Mouse (Mus musculus) hindbrain, embryonic 12.5 days (tissue): ENCODE data around the gene Mill1. TPM values are rescaled to one million over a fixed set of nuclear protein-coding genes. Genes with fewer than 3 reads are reported as not detected.
"Not testable (repeated sequence)": the region's sequence is repeated elsewhere in the genome, so short reads cannot be mapped to it uniquely, and the experiment has no call there.

Experiments
- ATAC-seq: fragments of 200-750 bp; cut with Nextera tagmentation; 2 replicates; pipeline ENCODE4 v1.8.0; 2017; ENCODE audit warnings: moderate TSS enrichment; ENCODE audit not compliant: low FRiP score
- H3K27ac ChIP-seq: fragments of 300-500 bp; sonication (generic); 2 replicates; pipeline ENCODE4 v1.5.1; 2016; ENCODE audit warnings: mild to moderate bottlenecking
- H3K27me3 ChIP-seq: fragments of 300-500 bp; sonication (generic); 2 replicates; pipeline ENCODE4 v1.6.1; 2016; ENCODE audit warnings: mild to moderate bottlenecking
- H3K36me3 ChIP-seq: fragments of 300-500 bp; sonication (generic); 2 replicates; pipeline ENCODE4 v1.6.1; 2016; ENCODE audit warnings: mild to moderate bottlenecking
- H3K4me1 ChIP-seq: fragments of 300-500 bp; sonication (generic); 2 replicates; pipeline ENCODE4 v1.6.1; 2016
- H3K4me2 ChIP-seq: fragments of 300-500 bp; sonication (generic); replicated peaks from 2 replicates; pipeline ENCODE4 v1.6.1; 2016; ENCODE audit warnings: mild to moderate bottlenecking
- H3K4me3 ChIP-seq: fragments of 300-500 bp; sonication (generic); 2 replicates; pipeline ENCODE4 v1.5.1; 2016; ENCODE audit warnings: mild to moderate bottlenecking
- H3K9ac ChIP-seq: fragments of 300-500 bp; sonication (generic); 2 replicates; pipeline ENCODE4 v1.6.1; 2016; ENCODE audit warnings: mild to moderate bottlenecking, moderate library complexity
- H3K9me3 ChIP-seq: fragments of 300-500 bp; sonication (generic); replicated peaks from 2 replicates; pipeline ENCODE4 v1.6.1; 2016; ENCODE audit warnings: mild to moderate bottlenecking
- WGBS: fragments of 180-500 bp; shearing (Covaris S2); methylation state at CpG from one replicate; pipeline ENCODE4 v1.1.7; 2016; 5-methylcytosine and 5-hydroxymethylcytosine counted together
- polyA plus RNA-seq: library from polyadenylated mRNA; unstranded; fragments of >200 nt; fragmentation: Nextera tagmentation; extraction: Ambion mirVana; gene quantifications from 2 replicates; pipeline ENCODE4 v1.2.1, GENCODE M21; 2016

Gene Mill1
- polyA plus RNA-seq: not detected in 2 replicates

DNA sequence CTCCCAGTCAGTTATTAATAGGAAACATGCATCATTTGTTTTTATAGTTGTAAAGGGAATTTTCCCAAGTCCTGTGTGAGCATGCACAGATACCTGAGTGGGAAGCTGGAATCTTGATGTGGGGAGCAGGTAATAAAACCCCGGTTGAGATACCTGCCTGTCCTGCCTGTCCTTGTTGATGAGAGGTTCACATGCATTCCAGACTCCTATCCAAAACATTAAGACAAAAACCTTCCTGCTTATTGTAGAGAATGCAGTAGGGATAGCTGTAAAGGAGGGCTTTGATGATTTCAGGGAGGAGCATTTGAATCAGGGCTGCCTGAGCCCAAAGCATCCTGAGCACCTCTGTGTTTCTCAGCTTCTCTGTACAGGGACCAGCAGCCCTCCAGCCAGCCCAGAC is at the start of gene Mill1:
TSS of gene Mill1 (plus strand) at position 301 of the 400 bp plus-strand sequence.
- WGBS: 74% methylated on average over 1 of the region's 1 CpGs
- Histone ChIP-seq H3K4me1 (no peaks in the 10 kb centered on the region), H3K27me3 (no peaks in the 10 kb centered on the region), H3K4me3 (no peak within 1 kb of the TSS), H3K4me2 (no peak within 1 kb of the TSS), H3K9me3 (peaks cover 12% of the 10 kb centered on the region), H3K9ac (no peak within 1 kb of the TSS), H3K27ac (no peak within 1 kb of the TSS), H3K36me3 (no peaks in the 10 kb centered on the region)
- ATAC-seq: no peak

DNA sequence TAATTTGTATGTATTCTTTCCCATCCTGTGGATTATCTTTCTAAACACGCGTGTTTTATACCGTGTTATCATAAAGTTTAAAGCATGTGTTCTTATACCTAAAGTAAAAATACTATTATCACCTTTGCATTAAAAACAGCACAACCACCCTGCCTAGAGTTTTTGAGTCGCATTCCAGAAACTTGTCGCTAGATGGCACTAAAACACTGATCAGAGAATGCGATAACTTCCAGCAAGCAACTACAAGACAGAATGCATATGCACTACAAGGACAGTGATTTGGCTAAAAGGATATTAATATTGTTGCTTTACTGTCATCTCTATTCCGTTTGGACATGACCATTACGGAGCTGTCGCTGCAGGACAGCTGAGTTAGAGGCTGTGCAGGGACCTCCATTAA is 34.2 kb upstream of the Mill1 start:
- H3K27ac ChIP-seq: no peak overlapping the region
- ATAC-seq: no peak
- no peaks in the 10 kb centered on the region for H3K36me3 ChIP-seq
- H3K9ac ChIP-seq: no peak overlapping the region
- H3K4me2 ChIP-seq: no peak overlapping the region
- WGBS: 14% methylated on average over 9 of the region's 9 CpGs
- no peak overlapping the region for H3K4me3 ChIP-seq
- H3K9me3 ChIP-seq: peaks cover 14% of the 10 kb centered on the region
- H3K4me1 ChIP-seq: no peaks in the 10 kb centered on the region
- H3K27me3 ChIP-seq: no peaks in the 10 kb centered on the region

DNA sequence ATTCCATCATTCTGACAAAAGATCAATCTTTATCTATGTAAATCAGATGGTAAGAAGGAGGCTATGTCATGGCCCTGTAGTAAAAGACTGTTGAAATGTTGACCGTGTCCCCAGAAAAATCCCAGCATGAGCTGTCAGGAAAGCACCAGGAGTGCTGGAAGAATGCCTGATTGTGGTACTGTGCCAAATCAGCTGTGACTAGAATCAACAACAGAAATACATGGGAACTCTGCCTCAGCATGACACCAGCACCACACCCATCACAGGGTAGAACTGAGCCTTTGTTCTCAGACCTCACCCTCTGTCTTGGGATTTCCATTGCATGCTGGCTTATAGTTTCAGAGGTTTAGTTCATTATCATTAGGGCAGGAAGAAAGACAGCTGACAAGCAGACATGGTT is 30.4 kb upstream of the Mill1 start:
- no peak overlapping the region for H3K4me3 ChIP-seq
- no peaks in the 10 kb centered on the region for H3K36me3 ChIP-seq
- no peak for ATAC-seq
- H3K4me2 ChIP-seq: no peak overlapping the region
- H3K9me3 ChIP-seq: peaks cover 25% of the 10 kb centered on the region
- no peak overlapping the region for H3K27ac ChIP-seq
- H3K27me3 ChIP-seq: no peaks in the 10 kb centered on the region
- no peak overlapping the region for H3K9ac ChIP-seq
- no peaks in the 10 kb centered on the region for H3K4me1 ChIP-seq
- 58% methylated on average over 1 of the region's 1 CpGs for WGBS

DNA sequence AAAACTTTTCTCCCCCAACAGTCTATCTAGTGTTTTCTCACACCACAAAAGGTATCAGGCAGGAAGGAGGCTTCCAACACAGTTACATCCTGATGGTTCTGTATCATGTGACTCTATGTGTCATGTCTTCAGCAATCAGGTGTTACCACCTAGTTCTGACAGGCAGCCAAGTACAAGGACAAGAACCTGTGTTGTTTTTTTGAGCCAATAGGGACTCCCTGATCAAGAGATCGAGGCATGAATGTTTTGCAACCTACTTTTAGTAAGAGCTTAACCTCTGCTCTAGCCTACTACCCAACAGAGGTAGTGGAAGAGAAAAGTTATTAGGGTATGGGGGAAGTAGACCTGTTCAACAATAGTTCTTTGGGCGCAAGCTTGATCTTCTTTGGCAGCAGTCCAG is 6.6 kb upstream of the Mill1 start:
- ATAC-seq: no peak
- H3K9me3 ChIP-seq: peaks cover 23% of the 10 kb centered on the region; the same call in 1 of the 2 replicates
- 73% methylated on average over 2 of the region's 2 CpGs for whole genome bisulfite sequencing
- H3K4me3 ChIP-seq: no peak overlapping the region
- H3K4me2 ChIP-seq: no peak overlapping the region
- no peak overlapping the region for H3K9ac ChIP-seq
- no peak overlapping the region for H3K27ac ChIP-seq
- H3K36me3 ChIP-seq: no peaks in the 10 kb centered on the region
- no peaks in the 10 kb centered on the region for H3K27me3 ChIP-seq
- no peaks in the 10 kb centered on the region for H3K4me1 ChIP-seq

DNA sequence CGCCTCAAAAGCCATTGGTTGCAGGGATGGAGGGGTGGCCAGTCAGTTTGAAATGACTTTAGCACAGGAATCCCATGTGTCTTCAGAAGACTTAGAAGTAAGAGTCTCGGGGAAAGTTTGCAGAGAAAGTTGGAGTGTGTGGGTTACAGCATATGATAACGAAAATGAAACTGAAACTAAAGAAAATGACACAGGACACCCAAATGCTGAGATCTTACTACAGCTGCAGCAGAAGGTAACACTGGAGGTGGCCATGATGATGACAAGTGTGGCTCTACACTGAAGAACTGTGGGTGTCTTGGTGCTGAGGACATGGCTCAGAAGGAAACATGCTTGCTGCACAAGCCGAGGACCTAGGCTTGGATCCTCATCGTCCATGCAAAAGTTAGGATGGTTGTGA is 3.9 kb upstream of the Mill1 start:
- ATAC-seq: no peak
- WGBS: 85% methylated on average over 5 of the region's 5 CpGs
- no peak overlapping the region for H3K9ac ChIP-seq

DNA sequence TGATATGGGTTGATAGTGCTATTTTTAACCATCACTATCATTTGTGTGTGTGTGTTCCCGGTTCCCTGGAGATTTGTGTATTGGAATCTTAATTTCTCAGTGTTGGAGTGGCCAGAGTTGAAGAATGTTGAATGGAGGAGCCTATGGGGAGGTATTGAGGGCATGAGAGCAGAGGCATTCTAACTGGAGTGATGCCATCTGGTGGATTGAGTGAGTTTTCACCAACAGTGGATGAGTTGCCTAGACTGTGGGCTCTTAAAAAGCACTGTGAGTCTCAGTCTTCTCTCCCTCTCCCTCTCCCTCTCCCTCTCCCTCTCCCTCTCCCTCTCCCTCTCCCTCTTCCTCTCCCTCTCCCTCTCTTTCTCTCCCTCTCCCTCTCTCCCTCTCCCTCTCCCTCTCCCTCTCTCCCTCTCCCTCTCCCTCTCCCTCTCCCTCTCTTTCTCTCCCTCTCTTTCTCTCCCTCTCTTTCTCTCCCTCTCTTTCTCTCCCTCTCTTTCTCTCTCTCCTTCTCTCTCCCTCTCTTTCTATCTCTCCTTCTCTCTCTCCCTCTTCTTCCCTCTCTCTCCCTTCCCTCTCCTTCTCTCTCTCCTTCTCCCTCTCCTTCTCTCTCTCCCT is 1.1 kb upstream of the Mill1 start:
- H3K27me3 ChIP-seq, H3K27ac ChIP-seq, H3K9ac ChIP-seq, H3K36me3 ChIP-seq, H3K4me1 ChIP-seq, ATAC-seq, H3K4me3 ChIP-seq, H3K4me2 ChIP-seq: not testable (repeated sequence)
- 53% methylated on average over 1 of the region's 1 CpGs for WGBS
- H3K9me3 ChIP-seq: peaks cover 12% of the 10 kb centered on the region

More for the DNA sequence above, 3.9 kb upstream of the Mill1 start:
- H3K4me1 ChIP-seq: no peaks in the 10 kb centered on the region
- H3K27me3 ChIP-seq: no peaks in the 10 kb centered on the region
- no peak overlapping the region for H3K27ac ChIP-seq
- peaks cover 20% of the 10 kb centered on the region; the same call in 1 of the 2 replicates for H3K9me3 ChIP-seq
- H3K36me3 ChIP-seq: no peaks in the 10 kb centered on the region
- H3K4me2 ChIP-seq: no peak overlapping the region
- no peak overlapping the region for H3K4me3 ChIP-seq

DNA sequence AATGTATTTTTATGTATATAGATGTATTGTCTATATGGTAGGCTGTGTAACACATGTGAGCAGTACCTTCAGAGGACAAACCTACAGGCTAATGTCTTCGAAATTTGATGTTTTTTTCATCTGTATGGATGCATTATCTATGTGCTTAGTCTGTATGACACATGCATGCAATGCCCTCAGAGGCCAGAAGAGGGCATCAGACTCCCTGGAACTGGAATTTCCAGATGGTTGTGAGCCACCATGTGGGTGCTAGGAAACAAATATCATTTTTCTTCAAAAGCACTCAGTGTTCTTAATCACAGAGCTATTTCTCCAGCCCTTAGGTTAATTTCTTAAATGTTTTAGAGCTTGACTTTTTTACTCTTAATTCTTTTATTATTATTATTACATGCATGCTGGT is 15.1 kb downstream of the Mill1 start:
- H3K4me1 ChIP-seq: no peaks in the 10 kb centered on the region
- ATAC-seq: no peak
- H3K27me3 ChIP-seq: no peaks in the 10 kb centered on the region
- 45% methylated on average over 1 of the region's 1 CpGs for WGBS
- no peak overlapping the region for H3K4me3 ChIP-seq
- H3K9ac ChIP-seq: no peak overlapping the region
- H3K9me3 ChIP-seq: peaks cover 35% of the 10 kb centered on the region
- no peak overlapping the region for H3K4me2 ChIP-seq
- no peak overlapping the region for H3K27ac ChIP-seq
- H3K36me3 ChIP-seq: no peaks in the 10 kb centered on the region

DNA sequence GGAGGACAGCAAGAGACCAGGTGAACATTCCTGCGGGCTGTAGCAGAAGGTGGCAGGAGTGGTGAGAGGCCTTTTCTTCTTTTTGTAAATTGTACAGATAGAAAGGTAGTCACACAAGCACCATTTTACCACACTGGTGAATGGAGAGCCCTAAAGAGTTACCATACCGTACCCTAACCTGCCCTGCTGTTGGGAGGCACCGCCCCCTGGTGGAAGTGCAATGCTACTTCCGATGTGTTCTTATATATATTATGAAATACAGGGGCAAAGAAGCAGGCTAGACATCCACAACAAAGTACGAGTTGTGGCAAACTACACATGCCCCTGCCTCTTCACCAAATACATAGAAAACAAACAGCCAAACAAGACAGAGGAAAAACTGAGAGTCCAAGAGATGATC is 19.9 kb downstream of the Mill1 start:
- no peaks in the 10 kb centered on the region for H3K36me3 ChIP-seq
- H3K4me2 ChIP-seq: no peak overlapping the region
- H3K27ac ChIP-seq: no peak overlapping the region
- H3K27me3 ChIP-seq: no peaks in the 10 kb centered on the region
- no peaks in the 10 kb centered on the region for H3K4me1 ChIP-seq
- H3K9me3 ChIP-seq: peaks cover 36% of the 10 kb centered on the region
- no peak overlapping the region for H3K4me3 ChIP-seq
- 57% methylated on average over 5 of the region's 5 CpGs for WGBS
- no peak overlapping the region for H3K9ac ChIP-seq
- ATAC-seq: no peak

Other genes starting within 250 kb of the Mill1 start
- not detected in 2 replicates for gene Ceacam13, start 235.5 kb upstream of the Mill1 start, polyA plus RNA-seq
- gene Ceacam12, start 179.4 kb upstream of the Mill1 start, polyA plus RNA-seq: not detected in 2 replicates
- not detected in 2 replicates for gene Igfl3, start 68.9 kb upstream of the Mill1 start, polyA plus RNA-seq
- gene Psg18, start 109.7 kb downstream of the Mill1 start, polyA plus RNA-seq: not detected in 2 replicates
- not detected in 2 replicates for gene Psg28, start 186.7 kb downstream of the Mill1 start, polyA plus RNA-seq
- gene Psg26, start 238.8 kb downstream of the Mill1 start, polyA plus RNA-seq: not detected in 2 replicates